Mouse (Mus musculus) myocyte (in vitro differentiated cells): Measurements from ENCODE around the gene Spcs3.
A peak's percentile ranks its signal among the peaks of the same experiment; 100 is the strongest.

Source experiments
- E2F4 ChIP-seq: IDR thresholded peaks from one replicate; pipeline ENCODE4 v1.6.1; 2011; ENCODE audit warnings: mild to moderate bottlenecking, control low read depth, moderate library complexity; ENCODE audit not compliant: insufficient read depth
- MAX ChIP-seq: IDR thresholded peaks from one replicate; pipeline ENCODE4 v1.6.1; 2011; ENCODE audit warnings: low read depth, mild to moderate bottlenecking, control low read depth
- MYOD1 ChIP-seq, 3 experiments: IDR thresholded peaks; one replicate each; pipeline ENCODE4 v1.6.1; 2011; ENCODE audit warnings: control low read depth in 2 of 3, low read depth in 2 of 3, mild to moderate bottlenecking in 2 of 3, moderate library complexity in 1 of 3; ENCODE audit not compliant: insufficient read length in 2 of 3, control insufficient read depth in 1 of 3
- POLR2A ChIP-seq: IDR thresholded peaks from one replicate; pipeline ENCODE4 v1.6.1; 2011; ENCODE audit warnings: low read depth, mild to moderate bottlenecking, control low read depth, moderate library complexity; ENCODE audit not compliant: insufficient read length
- POLR2AphosphoS2 ChIP-seq: IDR thresholded peaks from one replicate; pipeline ENCODE4 v1.6.1; 2011; ENCODE audit warnings: low read depth, control low read depth; ENCODE audit not compliant: insufficient read length
- SRF ChIP-seq: IDR thresholded peaks from one replicate; pipeline ENCODE4 v1.6.1; 2011; ENCODE audit warnings: low read depth; ENCODE audit not compliant: control insufficient read depth, insufficient read length
- TCF12 ChIP-seq: IDR thresholded peaks from one replicate; pipeline ENCODE4 v1.6.1; 2011; ENCODE audit warnings: mild to moderate bottlenecking, control low read depth; ENCODE audit not compliant: poor library complexity, insufficient read depth, severe bottlenecking
- USF1 ChIP-seq: IDR thresholded peaks from one replicate; pipeline ENCODE4 v1.6.1; 2011; ENCODE audit warnings: low read depth, mild to moderate bottlenecking, control low read depth, moderate library complexity

DNA sequence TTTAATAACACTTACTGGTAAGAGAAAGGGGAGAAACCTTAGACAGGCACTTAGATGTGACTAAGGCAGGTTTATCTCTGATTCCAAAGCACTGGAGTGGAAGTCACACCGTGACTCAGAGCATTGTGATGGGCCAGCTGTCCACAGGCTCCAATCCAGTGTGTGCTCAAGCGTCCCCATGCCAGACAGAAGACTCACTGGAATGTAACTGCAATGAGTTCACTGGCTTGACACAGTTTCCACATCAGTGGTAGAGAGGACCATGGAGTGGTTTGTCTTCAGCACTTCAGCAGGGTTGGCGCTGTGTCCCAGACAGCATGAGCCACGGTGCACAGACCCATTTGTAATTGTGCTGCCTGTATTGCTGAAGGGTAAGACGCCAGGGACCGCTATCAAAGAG lies 18.6 kb upstream of the Spcs3 start:
- TF ChIP-seq E2F4 = no peak
- TF ChIP-seq TCF12 = peak; percentile 80
- TF ChIP-seq POLR2A = peak; percentile 66
- TF ChIP-seq USF1 = no peak
- TF ChIP-seq POLR2AphosphoS2 = peak; percentile 68
- TF ChIP-seq MYOD1 (IDR thresholded peaks at IDR 0.05; ENCODE audit: control insufficient read depth in 1 of 3, insufficient read length in 2 of 3, low read depth in 2 of 3) = peak; percentile 73 to 99 (median 96)
- TF ChIP-seq SRF = no peak
- TF ChIP-seq MAX = peak; percentile 25
